Mouse (Mus musculus) hindbrain, embryonic 11.5 days (tissue): ENCODE results near the gene H2-K1. TPM values are rescaled to one million over a fixed set of nuclear protein-coding genes. Genes with fewer than 3 reads are reported as not detected.

Experiments
- ATAC-seq: fragments of 200-750 bp; cut with Nextera tagmentation; 2 replicates; pipeline ENCODE4 v1.8.0; 2017; ENCODE audit warnings: mild to moderate bottlenecking, moderate TSS enrichment, moderate library complexity; ENCODE audit not compliant: low FRiP score
- DNase-seq: peaks from one replicate; pipeline ENCODE4 v3.0.0-alpha.2; 2015; ENCODE audit warnings: low spot score
- H3K27ac ChIP-seq: fragments of 300-500 bp; sonication (generic); 2 replicates; pipeline ENCODE4 v1.5.1; 2014; ENCODE audit warnings: mild to moderate bottlenecking, low read depth, low read length
- H3K27me3 ChIP-seq: fragments of 300-500 bp; sonication (generic); 2 replicates; pipeline ENCODE4 v1.6.1; 2014; ENCODE audit warnings: mild to moderate bottlenecking, low read length, moderate library complexity, mixed read lengths; ENCODE audit not compliant: control insufficient read depth, insufficient read depth
- H3K36me3 ChIP-seq: fragments of 300-500 bp; sonication (generic); 2 replicates; pipeline ENCODE4 v1.6.1; 2014; ENCODE audit warnings: mild to moderate bottlenecking, low read length, moderate library complexity, mixed read lengths; ENCODE audit not compliant: control insufficient read depth, insufficient read depth
- H3K4me1 ChIP-seq: fragments of 300-500 bp; sonication (generic); replicated peaks from 2 replicates; pipeline ENCODE4 v1.6.1; 2014; ENCODE audit warnings: low read length, mixed read lengths; ENCODE audit not compliant: control insufficient read depth, insufficient read depth
- H3K4me2 ChIP-seq: fragments of 300-500 bp; sonication (generic); replicated peaks from 2 replicates; pipeline ENCODE4 v1.6.1; 2014; ENCODE audit warnings: mild to moderate bottlenecking, low read depth, low read length
- H3K4me3 ChIP-seq: fragments of 300-500 bp; sonication (generic); 2 replicates; pipeline ENCODE4 v1.5.1; 2014; ENCODE audit warnings: low read depth, low read length
- H3K9ac ChIP-seq: fragments of 300-500 bp; sonication (generic); 2 replicates; pipeline ENCODE4 v1.6.1; 2014; ENCODE audit warnings: low read depth, low read length
- H3K9me3 ChIP-seq: fragments of 300-500 bp; sonication (generic); 2 replicates; pipeline ENCODE4 v1.6.1; 2016; ENCODE audit warnings: low read length; ENCODE audit not compliant: control insufficient read depth
- WGBS: fragments of 180-500 bp; shearing (Covaris S2); extraction: QIAGEN DNeasy Blood & Tissue Kit; methylation state at CpG from one replicate; pipeline ENCODE4 v1.1.7; 2014; 5-methylcytosine and 5-hydroxymethylcytosine counted together
- polyA plus RNA-seq: library from polyadenylated mRNA; unstranded; fragments of >200 nt; fragmentation: Nextera tagmentation; extraction: Ambion mirVana; gene quantifications from 2 replicates; pipeline ENCODE4 v1.2.1, GENCODE M21; 2014

Gene H2-K1
- polyA plus RNA-seq, 1 experiment from 2014 or later: 18.7 TPM

DNA sequence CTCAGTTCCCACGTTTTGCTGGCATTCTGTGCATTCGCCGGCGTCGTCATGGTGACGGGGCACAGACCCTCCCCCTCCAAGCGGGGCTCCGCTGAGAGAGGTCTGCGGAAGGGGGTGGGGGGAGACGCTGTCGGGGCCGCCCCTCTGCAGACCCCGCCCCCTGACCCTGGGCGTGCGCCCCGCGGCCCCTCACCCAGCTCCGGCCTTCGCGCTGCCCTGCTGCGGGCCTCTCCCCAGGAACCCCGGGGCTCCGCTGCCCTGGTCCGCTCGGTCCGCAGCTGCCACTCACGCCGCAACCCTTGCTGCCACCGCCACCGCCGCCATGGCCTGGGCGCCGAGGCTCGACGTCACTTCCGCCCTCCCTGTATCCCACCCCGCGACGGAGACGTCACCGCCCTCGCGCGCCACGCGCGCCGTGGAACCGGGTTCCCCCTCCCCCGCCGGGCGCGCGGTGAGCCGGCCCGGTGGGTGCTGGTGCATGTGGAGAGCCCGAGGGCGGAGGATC, 24.2 kb upstream of the H2-K1 start, which contains the start of gene Ring1:
Gene Ring1 (minus strand): TSS at position 364 of the 505 bp plus-strand sequence.
- Histone ChIP-seq H3K4me1 (peaks cover 24% of the 10 kb centered on the region), H3K4me2 (peak within 1 kb of the TSS; percentile 93), H3K4me3 (peak within 1 kb of the TSS; percentile 57), H3K9ac (peak within 1 kb of the TSS; percentile 76), H3K27me3 (no peaks in the 10 kb centered on the region), H3K9me3 (peaks cover 5% of the 10 kb centered on the region; the same call in 1 of the 2 replicates), H3K36me3 (peaks cover 29% of the 10 kb centered on the region), H3K27ac (peak within 1 kb of the TSS; percentile 94)
- ATAC-seq: peak; percentile 65
- peak; percentile 92 for DNase-seq
- WGBS: under 1% methylated on average over 41 of the region's 58 CpGs

DNA sequence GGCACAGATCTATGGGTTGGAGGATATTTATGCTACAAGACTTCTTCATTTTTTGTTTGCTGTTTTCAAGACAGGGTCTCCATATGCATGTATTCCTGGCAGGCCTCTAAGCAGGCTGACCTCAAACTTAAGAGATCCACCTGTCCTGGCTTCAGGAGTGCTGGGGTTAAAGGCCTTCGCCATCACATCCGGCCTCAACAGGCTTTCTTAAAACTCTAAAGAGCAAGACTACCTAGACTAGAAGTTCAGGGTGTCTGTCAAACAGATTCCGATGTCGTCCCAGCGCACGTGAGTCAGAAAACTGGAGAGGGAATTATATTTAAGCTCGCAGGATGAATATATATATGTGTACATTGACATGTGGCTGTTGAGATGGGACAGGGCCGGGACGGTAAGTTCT, 23.5 kb upstream of the H2-K1 start:
- peak overlapping the region; percentile 57 for H3K4me3 ChIP-seq
- peaks cover 22% of the 10 kb centered on the region for H3K4me1 ChIP-seq
- DNase-seq (no peak), ATAC-seq (no peak)
- H3K9me3 ChIP-seq: peaks cover 6% of the 10 kb centered on the region; the same call in 1 of the 2 replicates
- 64% methylated on average over 9 of the region's 9 CpGs for WGBS
- H3K27ac ChIP-seq: peak overlapping the region; percentile 94
- peaks cover 26% of the 10 kb centered on the region for H3K36me3 ChIP-seq
- H3K9ac ChIP-seq: peak overlapping the region; percentile 76
- peak overlapping the region; percentile 93 for H3K4me2 ChIP-seq
- H3K27me3 ChIP-seq: no peaks in the 10 kb centered on the region

DNA sequence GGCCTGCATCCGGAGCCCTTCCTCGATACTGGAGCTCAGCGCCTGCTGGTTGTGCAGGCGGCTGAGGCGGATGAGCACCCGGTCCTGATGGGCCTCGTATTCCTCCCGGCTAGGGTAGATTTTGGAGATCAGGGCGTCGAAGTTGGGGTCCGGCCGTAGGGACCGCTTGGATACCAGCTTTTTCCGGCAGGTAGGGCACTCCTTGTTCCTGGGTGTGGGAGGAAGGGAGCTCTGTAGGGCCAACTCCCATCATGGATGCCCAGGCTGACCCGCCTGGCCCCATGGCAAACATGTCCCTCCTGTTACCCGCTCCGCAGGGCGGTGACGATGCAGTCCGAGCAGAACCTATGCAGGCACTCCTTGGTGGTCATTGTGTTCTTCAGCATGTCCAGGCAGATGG, 22.8 kb upstream of the H2-K1 start:
- Histone ChIP-seq H3K27me3 (no peaks in the 10 kb centered on the region), H3K4me2 (no peak overlapping the region), H3K27ac (no peak overlapping the region), H3K9me3 (peaks cover 6% of the 10 kb centered on the region; the same call in 1 of the 2 replicates), H3K9ac (no peak overlapping the region), H3K4me3 (0 out of 2 replicates have a peak overlapping the region, but pooled peaks have one; percentile 6), H3K36me3 (peaks cover 26% of the 10 kb centered on the region), H3K4me1 (peaks cover 19% of the 10 kb centered on the region)
- no peak for ATAC-seq
- no peak for DNase-seq
- whole genome bisulfite sequencing: 94% methylated on average over 20 of the region's 20 CpGs

DNA sequence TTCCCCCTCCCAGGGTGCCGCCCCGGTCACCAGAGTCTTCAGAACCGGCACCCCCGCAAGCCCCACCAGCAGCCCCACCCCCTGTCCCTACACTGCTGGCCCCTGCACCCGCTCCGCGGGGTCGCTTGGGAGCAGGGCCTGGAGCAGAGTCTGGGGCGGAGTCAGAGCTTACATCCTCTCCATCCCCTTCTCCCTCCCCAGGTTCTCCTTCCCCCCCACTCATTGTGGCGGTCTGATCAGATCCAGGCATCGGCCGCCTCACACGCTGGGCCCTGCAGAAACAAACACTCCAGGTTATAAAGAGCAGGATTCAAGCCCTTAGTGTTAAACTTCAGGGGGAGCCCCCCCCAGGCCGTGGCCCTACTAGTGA, 22.3 kb upstream of the H2-K1 start:
- H3K4me1 ChIP-seq: peaks cover 19% of the 10 kb centered on the region
- no peak overlapping the region for H3K27ac ChIP-seq
- H3K36me3 ChIP-seq: peaks cover 26% of the 10 kb centered on the region
- no peak overlapping the region for H3K4me3 ChIP-seq
- no peak for DNase-seq
- H3K9me3 ChIP-seq: peaks cover 6% of the 10 kb centered on the region; the same call in 1 of the 2 replicates
- H3K9ac ChIP-seq: no peak overlapping the region
- ATAC-seq: no peak
- no peak overlapping the region for H3K4me2 ChIP-seq
- WGBS: 89% methylated on average over 14 of the region's 14 CpGs
- no peaks in the 10 kb centered on the region for H3K27me3 ChIP-seq

GRCm38 (mm10) chr17:34021539-34022413, 21.6 kb upstream of the H2-K1 start:
- 95% methylated on average over 23 of the region's 23 CpGs for WGBS
- Histone ChIP-seq H3K9ac (no peak overlapping the region), H3K27ac (no peak overlapping the region), H3K4me1 (peaks cover 15% of the 10 kb centered on the region), H3K9me3 (peaks cover 6% of the 10 kb centered on the region; the same call in 1 of the 2 replicates), H3K4me2 (no peak overlapping the region), H3K36me3 (peaks cover 26% of the 10 kb centered on the region), H3K27me3 (no peaks in the 10 kb centered on the region), H3K4me3 (no peak overlapping the region)
- DNase-seq: no peak
- no peak for ATAC-seq

GRCm38 (mm10) chr17:34013436-34013835, 13.3 kb upstream of the H2-K1 start:
- WGBS: 96% methylated on average over 8 of the region's 8 CpGs

DNA sequence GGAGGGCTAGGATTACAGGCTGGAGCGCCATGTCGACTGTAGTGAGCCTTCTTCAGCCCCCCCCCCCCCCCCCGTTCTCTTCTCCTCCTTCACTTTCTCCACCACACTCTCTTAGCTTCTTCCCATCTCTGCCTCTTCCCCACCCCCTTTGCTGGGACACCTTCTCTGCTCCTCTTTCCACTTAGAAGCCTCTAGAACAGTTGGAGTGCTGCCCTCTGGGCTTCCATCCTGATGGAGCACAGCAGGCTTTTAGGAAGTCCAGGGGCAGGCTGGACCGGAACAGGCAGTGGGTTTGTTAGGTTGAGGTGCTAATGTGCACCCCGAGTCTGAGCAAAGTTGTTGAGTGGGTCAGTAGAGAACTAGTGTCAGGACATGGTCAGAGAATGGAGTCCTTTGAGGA, 10.0 kb upstream of the H2-K1 start:
- ATAC-seq (no peak), DNase-seq (no peak)
- Histone ChIP-seq H3K4me2 (no peak overlapping the region), H3K36me3 (no peaks in the 10 kb centered on the region), H3K27me3 (no peaks in the 10 kb centered on the region), H3K4me3 (no peak overlapping the region), H3K9me3 (no peaks in the 10 kb centered on the region), H3K27ac (no peak overlapping the region), H3K4me1 (no peaks in the 10 kb centered on the region), H3K9ac (no peak overlapping the region)
- WGBS: 76% methylated on average over 5 of the region's 5 CpGs

More at GRCm38 (mm10) chr17:34013436-34013835, 13.3 kb upstream of the H2-K1 start:
- no peaks in the 10 kb centered on the region for H3K9me3 ChIP-seq
- H3K4me1 ChIP-seq: no peaks in the 10 kb centered on the region
- H3K9ac ChIP-seq: no peak overlapping the region
- no peak overlapping the region for H3K27ac ChIP-seq
- H3K36me3 ChIP-seq: no peaks in the 10 kb centered on the region
- no peak overlapping the region for H3K4me3 ChIP-seq
- DNase-seq: no peak
- no peak for ATAC-seq
- H3K27me3 ChIP-seq: no peaks in the 10 kb centered on the region
- no peak overlapping the region for H3K4me2 ChIP-seq

- Histone ChIP-seq H3K9me3 (no peaks in the 10 kb centered on the region), H3K4me3 (no peak overlapping the region), H3K4me2 (no peak overlapping the region), H3K27ac (no peak overlapping the region), H3K36me3 (no peaks in the 10 kb centered on the region), H3K27me3 (no peaks in the 10 kb centered on the region), H3K4me1 (no peaks in the 10 kb centered on the region), H3K9ac (no peak overlapping the region)
- DNase-seq: no peak
- ATAC-seq: no peak
- WGBS: 58% methylated on average over 2 of the region's 2 CpGs
Measured at GRCm38 (mm10) chr17:34006570-34006969, 6.4 kb upstream of the H2-K1 start.
